In genomic region chr1:81794771-81795170, GRCm38 (mm10) we compare ENCODE assay signal across 27 mouse cellular contexts.
"Had no signal": no experiment of that assay in that cellular context is flagged by ENCODE, and none has a peak within 500 bp of the region (broad histone marks: within the 10 kb centered on the region; RNA-seq: fewer than 3 reads in every experiment).

No protein-coding gene starts in this region.

- H3K4me2 ChIP-seq: embryonic facial prominence, embryonic 12.5 days; embryonic facial prominence, embryonic 13.5 days; embryonic facial prominence, embryonic 15.5 days; forebrain, embryonic 12.5 days; forebrain, embryonic 13.5 days; forebrain, embryonic 15.5 days had no signal

- H3K4me3 ChIP-seq: embryonic facial prominence, embryonic 10.5 days; embryonic facial prominence, embryonic 12.5 days; embryonic facial prominence, embryonic 13.5 days; embryonic facial prominence, embryonic 15.5 days; erythroblast, embryonic 14.5 days; forebrain, embryonic 10.5 days; forebrain, embryonic 12.5 days; forebrain, embryonic 13.5 days; forebrain, embryonic 15.5 days; gastrocnemius, adult 2 months; heart, adult 2 months had no signal

- H3K27me3 ChIP-seq: embryonic facial prominence, embryonic 12.5 days; embryonic facial prominence, embryonic 13.5 days; embryonic facial prominence, embryonic 15.5 days; forebrain, embryonic 12.5 days; forebrain, embryonic 13.5 days; forebrain, embryonic 15.5 days had no signal

- H3K4me1 ChIP-seq: embryonic facial prominence, embryonic 12.5 days; embryonic facial prominence, embryonic 13.5 days; embryonic facial prominence, embryonic 15.5 days; forebrain, embryonic 10.5 days; forebrain, embryonic 12.5 days; forebrain, embryonic 13.5 days; forebrain, embryonic 15.5 days had no signal

- DNase-seq: cerebellum, adult 2 months; cerebellum, adult 8-10 months; cerebellum, adult 9-10 months; cerebellum, adult 9-11 months; cerebellum, postnatal 10 days; cerebellum, postnatal 14 days; cerebellum, postnatal 25 days; cerebellum, postnatal 36 days; forebrain, postnatal 0 days; gastrocnemius, adult 2 months; gastrocnemius, postnatal 10 days; gastrocnemius, postnatal 14 days; gastrocnemius, postnatal 25 days; gastrocnemius, postnatal 36 days; heart, adult 11 months; heart, adult 2 months had no signal

- ATAC-seq: forebrain, embryonic 13.5 days; forebrain, embryonic 14.5 days; forebrain, embryonic 15.5 days; forebrain, embryonic 16.5 days; forebrain, postnatal 0 days had no signal

- H3K9me3 ChIP-seq: embryonic facial prominence, embryonic 10.5 days; embryonic facial prominence, embryonic 12.5 days; embryonic facial prominence, embryonic 13.5 days; embryonic facial prominence, embryonic 15.5 days; forebrain, embryonic 10.5 days; forebrain, embryonic 12.5 days; forebrain, embryonic 13.5 days; forebrain, embryonic 15.5 days had no signal

- H3K27ac ChIP-seq: embryonic facial prominence, embryonic 10.5 days; embryonic facial prominence, embryonic 12.5 days; embryonic facial prominence, embryonic 13.5 days; embryonic facial prominence, embryonic 15.5 days; forebrain, embryonic 10.5 days; forebrain, embryonic 12.5 days; forebrain, embryonic 13.5 days; forebrain, embryonic 15.5 days; gastrocnemius, adult 2 months; heart, adult 2 months had no signal

- H3K36me3 ChIP-seq: embryonic facial prominence, embryonic 10.5 days; embryonic facial prominence, embryonic 12.5 days; embryonic facial prominence, embryonic 13.5 days; embryonic facial prominence, embryonic 15.5 days; forebrain, embryonic 10.5 days; forebrain, embryonic 12.5 days; forebrain, embryonic 15.5 days had no signal

- H3K9ac ChIP-seq: embryonic facial prominence, embryonic 12.5 days; embryonic facial prominence, embryonic 13.5 days; embryonic facial prominence, embryonic 15.5 days; forebrain, embryonic 12.5 days; forebrain, embryonic 13.5 days; forebrain, embryonic 15.5 days; forebrain, postnatal 0 days had no signal
